Mouse (Mus musculus) lung, postnatal 0 days (tissue): Measurements from ENCODE around the gene Mark2. TPM values are rescaled to one million over a fixed set of nuclear protein-coding genes. Genes with fewer than 3 reads are reported as not detected.

Experiments
- ATAC-seq: fragments of 200-750 bp; cut with Nextera tagmentation; 2 replicates; pipeline ENCODE4 v1.8.0; 2017; ENCODE audit warnings: moderate library complexity
- DNase-seq: peaks from one replicate; pipeline ENCODE4 v3.0.0-alpha.2; 2016; ENCODE audit warnings: low spot score
- H3K27ac ChIP-seq: fragments of 300-500 bp; sonication (generic); 2 replicates; pipeline ENCODE4 v1.5.1; 2014; ENCODE audit warnings: antibody characterized with exemption, mild to moderate bottlenecking, low read length, mixed read lengths
- H3K27me3 ChIP-seq: fragments of 300-500 bp; sonication (generic); replicated peaks from 2 replicates; pipeline ENCODE4 v1.6.1; 2014; ENCODE audit warnings: low read length, mixed read lengths; ENCODE audit not compliant: insufficient read depth
- H3K36me3 ChIP-seq: fragments of 300-500 bp; sonication (generic); 2 replicates; pipeline ENCODE4 v1.6.1; 2014; ENCODE audit warnings: low read length, mixed read lengths; ENCODE audit not compliant: insufficient read depth
- H3K4me1 ChIP-seq: fragments of 300-500 bp; sonication (generic); 2 replicates; pipeline ENCODE4 v1.6.1; 2014; ENCODE audit warnings: antibody characterized with exemption, low read depth, low read length, mixed read lengths; ENCODE audit not compliant: insufficient read depth
- H3K4me2 ChIP-seq: fragments of 300-500 bp; sonication (generic); replicated peaks from 2 replicates; pipeline ENCODE4 v1.6.1; 2014; ENCODE audit warnings: low read depth, mild to moderate bottlenecking, low read length, moderate library complexity, mixed read lengths
- H3K4me3 ChIP-seq: fragments of 300-500 bp; sonication (generic); 2 replicates; pipeline ENCODE4 v1.5.1; 2014; ENCODE audit warnings: low read depth, low read length
- H3K9ac ChIP-seq: fragments of 300-500 bp; sonication (generic); replicated peaks from 2 replicates; pipeline ENCODE4 v1.6.1; 2014; ENCODE audit warnings: low read depth, mild to moderate bottlenecking
- H3K9me3 ChIP-seq: fragments of 300-500 bp; sonication (generic); 2 replicates; pipeline ENCODE4 v1.6.1; 2016; ENCODE audit warnings: low read length, mixed read lengths
- CTCF ChIP-seq: IDR thresholded peaks from 2 replicates; pipeline ENCODE4 v1.5.1; 2016; ENCODE audit warnings: antibody characterized with exemption, mild to moderate bottlenecking
- EP300 ChIP-seq: IDR thresholded peaks from 2 replicates; pipeline ENCODE4 v1.6.1; 2016; ENCODE audit warnings: antibody characterized with exemption, mild to moderate bottlenecking, control low read depth
- WGBS: fragments of 180-500 bp; shearing (Covaris S2); extraction: QIAGEN DNeasy Blood & Tissue Kit; methylation state at CpG from one replicate; pipeline ENCODE4 v1.1.7; 2014; 5-methylcytosine and 5-hydroxymethylcytosine counted together
- polyA plus RNA-seq: library from polyadenylated mRNA; unstranded; fragments of >200 nt; fragmentation: Nextera tagmentation; extraction: Ambion mirVana; gene quantifications from 2 replicates; pipeline ENCODE4 v1.2.1, GENCODE M21; 2015

Mark2 gene
- polyA plus RNA-seq, 1 experiment from 2014 or later, result 29.8 TPM

DNA sequence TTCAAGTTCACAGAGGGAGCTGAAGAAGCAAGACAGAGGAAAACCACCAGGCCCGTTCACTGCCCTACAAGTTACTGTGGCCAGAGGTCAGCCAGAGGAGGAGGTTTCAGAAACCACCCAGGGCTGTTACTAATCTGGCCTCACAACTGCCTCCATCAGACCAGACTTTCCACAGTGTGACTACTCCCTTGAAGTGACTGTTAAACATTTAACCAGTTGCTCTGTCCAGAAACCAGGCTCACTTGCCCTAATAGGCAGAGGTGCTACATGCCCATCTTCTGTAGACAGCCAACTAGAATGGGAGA is 39.2 kb downstream of the Mark2 start:
- WGBS, result 62% methylated on average over 1 of the region's 1 CpGs
- Histone ChIP-seq H3K4me1 (peaks cover 13% of the 10 kb centered on the region), H3K9me3 (no peaks in the 10 kb centered on the region), H3K4me3 (no peak overlapping the region), H3K36me3 (no peaks in the 10 kb centered on the region), H3K27me3 (no peaks in the 10 kb centered on the region), H3K9ac (no peak overlapping the region), H3K4me2 (no peak overlapping the region), H3K27ac (peak overlapping the region; percentile 27)
- ATAC-seq (peak; percentile 16; the same call in 1 of the 2 replicates), DNase-seq (no peak)
- TF ChIP-seq EP300 (no peak), CTCF (no peak)

DNA sequence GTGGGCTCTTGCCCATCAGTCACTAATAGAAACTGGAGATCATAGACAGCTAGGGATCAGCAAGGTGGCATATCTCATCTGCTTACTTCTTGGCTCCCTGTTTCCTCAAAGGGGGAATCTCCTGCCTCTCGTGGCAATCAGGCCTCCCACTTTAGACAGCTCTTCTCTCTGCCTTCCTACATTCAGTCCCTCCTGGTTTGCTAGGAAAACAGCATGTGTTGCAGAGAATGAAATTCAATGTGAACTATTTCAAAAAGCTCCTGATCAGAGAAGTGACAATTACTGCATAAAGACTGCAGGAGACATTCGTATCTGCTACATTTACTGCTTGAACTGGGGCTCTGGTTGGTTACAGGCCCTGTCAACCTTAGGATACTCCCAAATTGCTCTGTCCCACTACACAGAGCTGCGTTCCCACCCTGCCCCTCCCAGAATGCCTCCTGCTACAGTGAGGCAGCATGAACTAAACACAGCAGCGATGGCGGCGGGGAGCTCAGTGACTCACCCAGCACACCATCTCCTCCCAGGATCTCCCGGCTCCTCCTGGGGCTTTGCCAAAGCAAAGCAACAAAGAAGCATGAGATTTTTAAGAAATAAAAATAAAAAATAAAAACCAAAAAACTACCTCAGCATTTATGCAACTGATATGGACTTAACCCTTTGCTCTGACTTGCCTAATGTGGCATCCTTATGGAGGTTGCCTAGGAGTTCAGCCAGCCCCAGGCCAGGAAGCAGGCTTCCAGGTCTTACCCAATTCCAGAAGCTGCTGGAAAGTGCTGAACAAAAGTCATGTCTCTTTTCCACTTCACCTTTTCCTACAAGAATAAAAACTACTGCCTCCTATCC is 39.8 kb downstream of the Mark2 start:
- TF ChIP-seq EP300 (no peak), CTCF (no peak)
- WGBS, result 52% methylated on average over 7 of the region's 7 CpGs
- no peaks in the 10 kb centered on the region for H3K9me3 ChIP-seq
- H3K4me3 ChIP-seq, result no peak overlapping the region
- H3K9ac ChIP-seq, result no peak overlapping the region
- H3K36me3 ChIP-seq, result no peaks in the 10 kb centered on the region
- no peaks in the 10 kb centered on the region for H3K27me3 ChIP-seq
- peaks cover 10% of the 10 kb centered on the region for H3K4me1 ChIP-seq
- ATAC-seq (peak; percentile 60), DNase-seq (peak; percentile 49)
- peak overlapping the region; percentile 47 for H3K27ac ChIP-seq
- no peak overlapping the region for H3K4me2 ChIP-seq

DNA sequence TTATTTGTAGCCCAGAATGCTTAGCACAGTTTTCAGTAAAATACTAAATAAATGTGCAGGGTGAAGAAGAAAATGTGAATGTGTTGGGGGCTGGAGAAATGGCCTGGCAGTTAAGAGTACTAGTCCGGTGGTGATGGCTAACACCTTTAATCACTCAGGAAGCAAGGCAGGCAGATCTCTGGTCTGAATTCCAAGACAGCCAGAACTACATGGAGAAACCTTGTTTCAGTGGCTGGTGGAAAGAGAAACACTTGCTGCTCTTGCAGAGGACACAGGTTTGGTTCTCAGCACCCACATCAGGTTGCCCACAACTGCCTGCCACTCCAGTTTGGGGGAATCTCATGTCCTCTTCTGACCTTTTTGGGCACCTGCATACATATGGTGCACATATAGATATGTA is 41.6 kb downstream of the Mark2 start:
- 92% methylated on average over 1 of the region's 1 CpGs for WGBS
- H3K9me3 ChIP-seq, result no peaks in the 10 kb centered on the region
- no peak overlapping the region for H3K4me2 ChIP-seq
- H3K4me3 ChIP-seq, result no peak overlapping the region
- ATAC-seq, result no peak
- DNase-seq, result no peak
- H3K27me3 ChIP-seq, result no peaks in the 10 kb centered on the region
- H3K9ac ChIP-seq, result no peak overlapping the region
- no peaks in the 10 kb centered on the region for H3K36me3 ChIP-seq
- TF ChIP-seq CTCF (no peak), EP300 (no peak)
- H3K4me1 ChIP-seq, result peaks cover 7% of the 10 kb centered on the region; the same call in 1 of the 2 replicates
- H3K27ac ChIP-seq, result no peak overlapping the region

DNA sequence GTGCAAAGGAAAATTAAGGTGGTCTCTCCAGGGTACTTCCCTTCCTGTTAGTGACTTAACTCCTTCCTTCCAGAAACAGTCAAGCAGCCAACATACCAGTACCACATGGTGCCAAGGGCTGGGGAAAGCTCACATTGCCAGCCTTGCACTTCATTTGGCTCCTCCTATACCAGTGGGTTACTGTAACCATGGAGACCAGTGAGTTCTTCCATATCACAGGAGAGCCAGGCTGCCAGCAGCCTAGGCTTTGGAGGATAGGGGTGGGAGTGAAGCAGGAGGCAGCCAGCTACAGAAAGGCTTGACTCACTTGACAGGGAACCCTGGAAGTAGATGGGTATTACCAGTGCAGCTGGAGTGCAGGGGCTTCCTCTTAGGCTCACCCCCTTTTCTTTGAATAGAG is 42.6 kb downstream of the Mark2 start:
- Histone ChIP-seq H3K27me3 (no peaks in the 10 kb centered on the region), H3K4me2 (no peak overlapping the region), H3K9ac (no peak overlapping the region), H3K4me1 (peaks cover 14% of the 10 kb centered on the region; the same call in 1 of the 2 replicates), H3K36me3 (no peaks in the 10 kb centered on the region), H3K27ac (no peak overlapping the region), H3K4me3 (no peak overlapping the region), H3K9me3 (no peaks in the 10 kb centered on the region)
- ATAC-seq, result no peak
- TF ChIP-seq EP300, result no peak
- no peak for TF ChIP-seq CTCF
- DNase-seq, result peak; percentile 56

DNA sequence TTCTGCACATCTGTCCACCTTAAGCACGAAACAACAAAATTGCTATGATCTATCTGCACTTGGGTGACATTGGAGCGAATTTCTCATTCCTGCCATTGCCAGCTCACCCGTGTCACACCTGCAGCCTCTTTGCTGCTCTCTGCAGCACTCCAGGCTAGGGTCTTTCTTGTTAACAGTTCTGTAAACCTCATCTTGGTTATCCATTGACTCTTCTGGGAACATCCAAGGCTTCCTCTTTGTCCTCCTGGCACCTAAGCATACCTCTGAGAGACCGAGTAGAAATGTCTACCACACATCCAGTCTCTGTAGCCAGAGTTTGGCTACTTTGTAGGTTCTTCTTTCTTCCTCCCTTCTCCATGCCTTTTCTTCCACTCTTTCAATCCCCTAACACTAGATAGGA is 45.7 kb downstream of the Mark2 start:
- TF ChIP-seq CTCF (no peak), EP300 (no peak)
- H3K27ac ChIP-seq, result peak overlapping the region; percentile 87
- peaks cover 20% of the 10 kb centered on the region for H3K4me1 ChIP-seq

DNA sequence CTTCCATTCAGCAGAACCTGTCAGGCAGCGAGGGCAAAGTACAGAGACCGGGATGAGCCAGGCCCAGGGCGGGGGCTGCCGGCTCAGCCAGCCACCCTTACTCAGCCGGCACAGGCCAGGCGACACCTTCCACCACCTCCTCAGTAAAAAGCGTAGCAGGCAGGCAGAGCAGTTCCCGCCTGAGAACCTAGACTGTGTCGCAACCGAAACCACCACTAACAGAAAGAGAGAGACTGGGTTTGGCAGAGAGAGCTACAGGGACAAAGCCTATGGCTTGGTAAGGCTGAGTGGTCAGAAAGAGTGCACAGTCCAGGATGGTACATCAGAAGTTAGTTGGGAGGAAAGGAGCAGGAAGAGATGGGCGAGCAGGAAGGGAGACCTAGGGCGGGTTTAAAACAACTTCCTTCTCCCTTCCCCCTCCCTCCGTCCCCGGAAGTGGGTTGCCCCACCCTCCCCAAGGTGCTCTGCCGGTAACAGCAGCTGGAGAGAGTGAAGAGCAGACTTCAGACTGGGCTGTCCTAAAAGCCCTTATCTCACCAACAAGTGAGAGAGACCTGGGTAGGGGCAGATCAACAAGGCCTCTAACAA is 46.5 kb downstream of the Mark2 start:
- Histone ChIP-seq H3K9me3 (no peaks in the 10 kb centered on the region), H3K9ac (0 out of 2 replicates have a peak overlapping the region, but pooled peaks have one; percentile 10), H3K4me1 (peaks cover 20% of the 10 kb centered on the region), H3K4me3 (peak overlapping the region; percentile 12; the same call in 1 of the 2 replicates), H3K27me3 (no peaks in the 10 kb centered on the region), H3K36me3 (no peaks in the 10 kb centered on the region), H3K27ac (peak overlapping the region; percentile 87), H3K4me2 (peak overlapping the region; percentile 40)
- WGBS, result 33% methylated on average over 15 of the region's 15 CpGs
- TF ChIP-seq CTCF, result no peak
- peak; percentile 72 for TF ChIP-seq EP300
- peak; percentile 88 for DNase-seq
- peak; percentile 92 for ATAC-seq

More for the DNA sequence above, 45.7 kb downstream of the Mark2 start:
- DNase-seq (no peak), ATAC-seq (no peak)
- no peaks in the 10 kb centered on the region for H3K36me3 ChIP-seq
- 61% methylated on average over 4 of the region's 4 CpGs for WGBS
- H3K27me3 ChIP-seq, result no peaks in the 10 kb centered on the region
- no peaks in the 10 kb centered on the region for H3K9me3 ChIP-seq
- no peak overlapping the region for H3K9ac ChIP-seq
- H3K4me3 ChIP-seq, result no peak overlapping the region
- peak overlapping the region; percentile 40; the same call in 1 of the 2 replicates for H3K4me2 ChIP-seq
